Mouse (Mus musculus) intestine, embryonic 15.5 days (tissue): ENCODE results near the gene Hoxc6. TPM values are rescaled to one million over a fixed set of nuclear protein-coding genes. Genes with fewer than 3 reads are reported as not detected.

ENCODE experiments used
- ATAC-seq: fragments of 200-750 bp; cut with Nextera tagmentation; 2 replicates; pipeline ENCODE4 v1.8.0; 2017; ENCODE audit warnings: moderate TSS enrichment, moderate library complexity
- H3K27ac ChIP-seq: fragments of 300-500 bp; sonication (generic); 2 replicates; pipeline ENCODE4 v1.5.1; 2015; ENCODE audit warnings: mild to moderate bottlenecking, inconsistent platforms
- H3K27me3 ChIP-seq: fragments of 300-500 bp; sonication (generic); replicated peaks from 2 replicates; pipeline ENCODE4 v1.6.1; 2015; ENCODE audit warnings: inconsistent platforms
- H3K36me3 ChIP-seq: fragments of 300-500 bp; sonication (generic); 2 replicates; pipeline ENCODE4 v1.6.1; 2015; ENCODE audit warnings: inconsistent platforms
- H3K4me1 ChIP-seq: fragments of 300-500 bp; sonication (generic); replicated peaks from 2 replicates; pipeline ENCODE4 v1.6.1; 2015; ENCODE audit warnings: inconsistent platforms
- H3K4me2 ChIP-seq: fragments of 300-500 bp; sonication (generic); replicated peaks from 2 replicates; pipeline ENCODE4 v1.6.1; 2015; ENCODE audit warnings: mild to moderate bottlenecking, inconsistent platforms
- H3K4me3 ChIP-seq: fragments of 300-500 bp; sonication (generic); replicated peaks from 2 replicates; pipeline ENCODE4 v1.5.1; 2015; ENCODE audit warnings: inconsistent platforms
- H3K9ac ChIP-seq: fragments of 300-500 bp; sonication (generic); 2 replicates; pipeline ENCODE4 v1.6.1; 2015; ENCODE audit warnings: inconsistent platforms
- H3K9me3 ChIP-seq: fragments of 300-500 bp; sonication (generic); 2 replicates; pipeline ENCODE4 v1.6.1; 2016; ENCODE audit warnings: inconsistent platforms
- WGBS: fragments of 180-500 bp; shearing (Covaris S2); methylation state at CpG from one replicate; pipeline ENCODE4 v1.1.7; 2015; 5-methylcytosine and 5-hydroxymethylcytosine counted together
- polyA plus RNA-seq: library from polyadenylated mRNA; unstranded; fragments of >200 nt; fragmentation: Nextera tagmentation; extraction: Ambion mirVana; gene quantifications from 2 replicates; pipeline ENCODE4 v1.2.1, GENCODE M21; 2015

Hoxc6 gene
- 5.7 and 6.1 TPM in 2 replicates for polyA plus RNA-seq

- peaks cover 84% of the 10 kb centered on the region for H3K27me3 ChIP-seq
Observed at GRCm38 (mm10) chr15:102997939-102998355, at the start of gene Hoxc6. Hoxc6 (plus strand) TSS chr15:102998257.

DNA sequence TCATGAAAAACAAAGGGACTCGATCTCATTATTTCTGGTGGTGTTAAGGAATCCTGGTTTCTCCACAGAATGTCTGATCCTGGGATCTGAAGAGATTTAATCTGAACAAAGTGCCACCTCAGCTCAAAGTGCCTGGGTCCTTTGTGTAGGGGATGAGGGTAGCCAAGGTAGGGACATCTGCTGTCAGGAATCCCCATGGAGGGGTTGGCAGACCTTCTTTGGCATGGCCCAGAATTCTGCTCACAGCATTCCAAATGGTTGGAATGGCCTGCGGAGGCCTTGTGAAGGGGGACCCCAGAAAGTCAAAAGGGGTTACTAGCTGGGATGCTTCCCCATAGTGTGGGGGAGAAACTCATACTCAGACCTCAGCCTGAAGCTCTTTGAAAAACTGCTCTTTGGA, 49.2 kb upstream of the Hoxc6 start:
- no peak overlapping the region for H3K4me2 ChIP-seq
- no peaks in the 10 kb centered on the region for H3K4me1 ChIP-seq
- H3K9ac ChIP-seq, result no peak overlapping the region
- WGBS, result 12% methylated on average over 2 of the region's 2 CpGs
- ATAC-seq, result no peak
- peaks cover 92% of the 10 kb centered on the region for H3K27me3 ChIP-seq
- no peak overlapping the region for H3K27ac ChIP-seq
- no peaks in the 10 kb centered on the region for H3K9me3 ChIP-seq
- H3K36me3 ChIP-seq, result no peaks in the 10 kb centered on the region
- H3K4me3 ChIP-seq, result no peak overlapping the region

More at GRCm38 (mm10) chr15:102997939-102998355, at the start of gene Hoxc6:
- whole genome bisulfite sequencing, result 3% methylated on average over 19 of the region's 19 CpGs
- Histone ChIP-seq H3K4me1 (peaks cover 23% of the 10 kb centered on the region; the same call in 1 of the 2 replicates), H3K9me3 (no peaks in the 10 kb centered on the region), H3K27ac (peak within 1 kb of the TSS; percentile 85), H3K4me2 (peak within 1 kb of the TSS; percentile 73), H3K9ac (peak within 1 kb of the TSS; percentile 42), H3K4me3 (peak within 1 kb of the TSS; percentile 44), H3K36me3 (no peaks in the 10 kb centered on the region)
- peak; percentile 57; the same call in 1 of the 2 replicates for ATAC-seq

DNA sequence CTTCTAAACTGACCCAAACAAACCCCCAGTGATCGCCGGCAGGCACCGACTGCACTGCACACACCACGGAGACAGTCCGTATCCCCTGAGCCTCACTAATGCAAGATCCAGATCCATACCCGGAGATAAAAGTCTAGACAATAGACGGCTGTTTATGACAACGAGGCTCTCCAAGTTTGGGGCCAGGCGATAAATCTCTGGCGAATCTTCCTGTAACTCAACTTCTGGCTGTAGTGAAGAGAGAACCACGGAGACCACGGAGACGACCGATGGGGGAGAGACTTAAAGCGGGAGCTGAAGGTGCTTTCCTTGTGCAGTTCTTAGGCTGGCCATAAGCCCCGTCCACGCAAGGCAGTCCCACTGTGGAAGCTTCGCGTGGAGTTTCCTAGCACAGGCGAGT, 48.4 kb upstream of the Hoxc6 start:
- H3K9me3 ChIP-seq, result no peaks in the 10 kb centered on the region
- no peak overlapping the region for H3K4me2 ChIP-seq
- no peak overlapping the region for H3K4me3 ChIP-seq
- no peak overlapping the region for H3K27ac ChIP-seq
- 1% methylated on average over 20 of the region's 20 CpGs for WGBS
- H3K9ac ChIP-seq, result no peak overlapping the region
- no peaks in the 10 kb centered on the region for H3K4me1 ChIP-seq
- no peaks in the 10 kb centered on the region for H3K36me3 ChIP-seq
- H3K27me3 ChIP-seq, result peaks cover 97% of the 10 kb centered on the region
- ATAC-seq, result no peak

- H3K27me3 ChIP-seq, result peaks cover 95% of the 10 kb centered on the region
- H3K9ac ChIP-seq, result no peak overlapping the region
- H3K27ac ChIP-seq, result no peak overlapping the region
- 3% methylated on average over 2 of the region's 2 CpGs for WGBS
- H3K4me3 ChIP-seq, result no peak overlapping the region
- no peak for ATAC-seq
- H3K36me3 ChIP-seq, result no peaks in the 10 kb centered on the region
- no peaks in the 10 kb centered on the region for H3K9me3 ChIP-seq
- H3K4me1 ChIP-seq, result no peaks in the 10 kb centered on the region
- no peak overlapping the region for H3K4me2 ChIP-seq
Observed at GRCm38 (mm10) chr15:102950877-102951276, 47.2 kb upstream of the Hoxc6 start.

GRCm38 (mm10) chr15:102953561-102953960, 44.5 kb upstream of the Hoxc6 start:
- WGBS, result 4% methylated on average over 6 of the region's 6 CpGs
- no peaks in the 10 kb centered on the region for H3K36me3 ChIP-seq
- H3K4me3 ChIP-seq, result no peak overlapping the region
- H3K27ac ChIP-seq, result no peak overlapping the region
- H3K9me3 ChIP-seq, result no peaks in the 10 kb centered on the region
- no peaks in the 10 kb centered on the region for H3K4me1 ChIP-seq
- no peak overlapping the region for H3K4me2 ChIP-seq
- H3K9ac ChIP-seq, result no peak overlapping the region
- ATAC-seq, result no peak
- peaks cover 96% of the 10 kb centered on the region for H3K27me3 ChIP-seq

- H3K4me2 ChIP-seq, result no peak within 1 kb of the TSS
- no peak within 1 kb of the TSS for H3K9ac ChIP-seq
- H3K4me1 ChIP-seq, result no peaks in the 10 kb centered on the region
- no peaks in the 10 kb centered on the region for H3K9me3 ChIP-seq
- H3K36me3 ChIP-seq, result no peaks in the 10 kb centered on the region
- 1% methylated on average over 57 of the region's 57 CpGs for WGBS
- 0 out of 2 replicates have a peak within 1 kb of the TSS, but pooled peaks have one; percentile 3 for H3K4me3 ChIP-seq
- no peak within 1 kb of the TSS for H3K27ac ChIP-seq
- H3K27me3 ChIP-seq, result peaks cover 92% of the 10 kb centered on the region
- ATAC-seq, result peak; percentile 12
Observed at GRCm38 (mm10) chr15:102954192-102955006, 43.7 kb upstream of the Hoxc6 start, which contains the start of gene Hoxc11. Hoxc11 (plus strand) TSS chr15:102954427.

GRCm38 (mm10) chr15:102955007-102955382, 43.1 kb upstream of the Hoxc6 start:
- Histone ChIP-seq H3K27me3 (peaks cover 92% of the 10 kb centered on the region), H3K27ac (no peak overlapping the region), H3K4me3 (0 out of 2 replicates have a peak overlapping the region, but pooled peaks have one; percentile 3), H3K4me1 (0 out of 2 replicates have a peak, but pooled peaks cover 1% of the 10 kb centered on the region), H3K4me2 (no peak overlapping the region), H3K9me3 (no peaks in the 10 kb centered on the region), H3K36me3 (no peaks in the 10 kb centered on the region), H3K9ac (no peak overlapping the region)
- WGBS, result under 1% methylated on average over 28 of the region's 28 CpGs
- ATAC-seq, result no peak

DNA sequence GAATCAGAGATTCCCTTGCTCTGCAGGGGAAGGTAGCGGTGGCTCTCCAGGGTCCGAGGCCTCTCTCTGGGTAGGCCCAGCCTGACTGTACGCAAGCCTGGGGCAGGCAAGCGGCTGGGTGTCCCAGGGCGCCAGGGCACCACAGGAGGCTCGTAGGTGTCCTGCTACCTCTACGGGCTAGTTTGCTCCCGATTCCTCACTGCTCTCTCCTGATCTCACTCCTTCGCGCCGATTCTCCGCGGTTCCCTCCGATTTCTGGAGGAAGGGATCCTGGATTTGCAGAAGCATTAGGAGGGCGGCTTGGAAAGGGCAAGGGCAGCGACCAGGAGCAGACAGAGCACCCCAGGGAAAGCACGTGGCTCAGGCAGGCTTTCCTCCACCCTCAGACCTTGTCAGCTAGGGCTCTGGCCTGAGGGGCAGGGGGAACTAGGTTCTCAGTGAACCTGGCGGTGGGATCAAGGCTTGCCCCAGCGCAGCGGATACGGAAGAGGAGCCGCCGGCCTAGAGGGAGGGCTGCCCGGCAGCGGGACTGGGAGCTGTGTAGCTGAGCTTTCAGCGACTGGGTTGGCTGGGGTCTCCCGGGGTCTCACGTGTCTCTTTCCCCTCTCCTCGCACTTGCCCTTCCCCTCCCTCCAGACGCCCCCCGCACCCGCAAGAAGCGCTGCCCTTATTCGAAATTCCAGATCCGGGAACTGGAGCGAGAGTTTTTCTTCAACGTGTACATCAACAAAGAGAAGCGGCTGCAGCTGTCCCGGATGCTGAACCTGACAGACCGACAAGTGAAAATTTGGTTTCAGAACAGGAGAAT, 42.0 kb upstream of the Hoxc6 start:
- Histone ChIP-seq H3K9me3 (no peaks in the 10 kb centered on the region), H3K27ac (no peak overlapping the region), H3K27me3 (peaks cover 90% of the 10 kb centered on the region), H3K4me2 (no peak overlapping the region), H3K4me3 (peak overlapping the region; percentile 10; the same call in 1 of the 2 replicates), H3K4me1 (0 out of 2 replicates have a peak, but pooled peaks cover 6% of the 10 kb centered on the region), H3K9ac (no peak overlapping the region), H3K36me3 (no peaks in the 10 kb centered on the region)
- WGBS, result 1% methylated on average over 40 of the region's 40 CpGs
- ATAC-seq, result 0 out of 2 replicates have a peak, but pooled peaks have one; percentile 46

DNA sequence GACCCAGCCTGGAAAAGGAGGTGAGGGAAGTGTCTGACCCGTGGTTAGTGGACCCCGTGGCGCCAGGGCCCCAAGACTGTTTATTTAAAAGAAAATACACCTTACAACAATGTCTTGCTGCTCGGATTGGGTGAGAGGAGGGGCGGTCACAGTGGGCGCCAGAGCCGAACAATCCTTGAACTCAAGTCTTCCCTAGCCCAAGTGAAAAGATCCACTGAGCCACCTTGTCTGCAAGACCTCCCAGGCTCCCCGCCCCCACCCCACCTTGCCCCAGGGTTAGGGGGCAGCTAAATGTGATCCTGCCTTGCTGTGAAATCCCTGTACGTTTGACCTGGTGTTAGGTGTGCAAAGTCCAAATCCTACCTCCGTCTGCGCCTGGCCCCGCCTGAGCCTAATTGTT, 41.2 kb upstream of the Hoxc6 start:
- Histone ChIP-seq H3K4me1 (0 out of 2 replicates have a peak, but pooled peaks cover 6% of the 10 kb centered on the region), H3K4me2 (no peak overlapping the region), H3K9ac (no peak overlapping the region), H3K9me3 (no peaks in the 10 kb centered on the region), H3K27ac (no peak overlapping the region), H3K4me3 (no peak overlapping the region), H3K27me3 (peaks cover 88% of the 10 kb centered on the region), H3K36me3 (no peaks in the 10 kb centered on the region)
- WGBS, result 2% methylated on average over 12 of the region's 12 CpGs
- no peak for ATAC-seq

DNA sequence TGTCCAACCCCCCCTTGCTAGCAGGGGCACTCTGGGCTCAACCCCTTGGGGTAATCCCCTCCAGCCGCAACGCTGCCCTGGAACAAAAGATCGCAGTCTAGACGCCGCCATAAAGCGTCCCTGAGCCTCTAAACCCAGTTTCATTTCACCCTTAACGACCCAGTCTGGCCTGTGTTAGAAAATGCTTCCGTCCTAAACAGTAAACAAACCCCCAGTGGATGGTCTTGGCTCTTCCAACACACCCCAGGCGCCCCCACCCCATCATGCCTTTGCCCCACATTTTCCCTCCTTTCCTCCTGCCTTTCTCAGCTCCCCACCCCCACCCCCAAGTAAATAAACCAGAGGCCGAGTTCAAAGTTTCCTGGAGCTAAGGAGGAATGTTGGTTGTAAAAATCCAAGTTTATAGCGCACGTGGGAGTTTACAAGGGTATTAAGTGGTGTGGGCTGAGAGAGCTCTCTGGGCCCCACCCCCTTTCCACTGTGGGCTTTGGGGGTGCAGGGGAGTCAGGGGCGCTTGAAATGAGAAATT, 38.3 kb upstream of the Hoxc6 start:
- peaks cover 83% of the 10 kb centered on the region for H3K27me3 ChIP-seq
- H3K4me2 ChIP-seq, result peak overlapping the region; percentile 47

GRCm38 (mm10) chr15:102961728-102962127, 36.3 kb upstream of the Hoxc6 start:
- Histone ChIP-seq H3K9me3 (no peaks in the 10 kb centered on the region), H3K27ac (no peak overlapping the region), H3K36me3 (no peaks in the 10 kb centered on the region), H3K27me3 (peaks cover 85% of the 10 kb centered on the region), H3K4me3 (no peak overlapping the region), H3K4me1 (0 out of 2 replicates have a peak, but pooled peaks cover 9% of the 10 kb centered on the region), H3K4me2 (no peak overlapping the region), H3K9ac (no peak overlapping the region)
- WGBS, result 2% methylated on average over 6 of the region's 6 CpGs
- no peak for ATAC-seq

More for the DNA sequence above, 38.3 kb upstream of the Hoxc6 start:
- 0 out of 2 replicates have a peak, but pooled peaks cover 6% of the 10 kb centered on the region for H3K4me1 ChIP-seq
- peak; percentile 83 for ATAC-seq
- no peaks in the 10 kb centered on the region for H3K36me3 ChIP-seq
- peak overlapping the region; percentile 7; the same call in 1 of the 2 replicates for H3K4me3 ChIP-seq
- H3K9ac ChIP-seq, result no peak overlapping the region
- no peaks in the 10 kb centered on the region for H3K9me3 ChIP-seq
- WGBS, result under 1% methylated on average over 13 of the region's 13 CpGs
- no peak overlapping the region for H3K27ac ChIP-seq

GRCm38 (mm10) chr15:102962492-102962891, 35.6 kb upstream of the Hoxc6 start:
- Histone ChIP-seq H3K27me3 (peaks cover 85% of the 10 kb centered on the region), H3K9me3 (no peaks in the 10 kb centered on the region), H3K4me3 (no peak overlapping the region), H3K4me2 (0 out of 2 replicates have a peak overlapping the region, but pooled peaks have one; percentile 1), H3K27ac (no peak overlapping the region), H3K4me1 (0 out of 2 replicates have a peak, but pooled peaks cover 12% of the 10 kb centered on the region), H3K36me3 (no peaks in the 10 kb centered on the region), H3K9ac (no peak overlapping the region)
- no peak for ATAC-seq
- WGBS, result 6% methylated on average over 13 of the region's 13 CpGs
